Mouse (Mus musculus) erythroblast, embryonic 14.5 days (primary cell): ENCODE measurements around the gene Tmem273.

ENCODE experiments used
- GATA1 ChIP-seq: IDR thresholded peaks from 2 replicates; pipeline ENCODE4 v1.6.1; 2012; ENCODE audit warnings: low read length, inconsistent platforms, mixed read lengths
- TAL1 ChIP-seq: IDR thresholded peaks from 3 replicates; pipeline ENCODE4 v1.6.1; 2012; ENCODE audit warnings: low read length, inconsistent platforms, mixed read lengths

DNA sequence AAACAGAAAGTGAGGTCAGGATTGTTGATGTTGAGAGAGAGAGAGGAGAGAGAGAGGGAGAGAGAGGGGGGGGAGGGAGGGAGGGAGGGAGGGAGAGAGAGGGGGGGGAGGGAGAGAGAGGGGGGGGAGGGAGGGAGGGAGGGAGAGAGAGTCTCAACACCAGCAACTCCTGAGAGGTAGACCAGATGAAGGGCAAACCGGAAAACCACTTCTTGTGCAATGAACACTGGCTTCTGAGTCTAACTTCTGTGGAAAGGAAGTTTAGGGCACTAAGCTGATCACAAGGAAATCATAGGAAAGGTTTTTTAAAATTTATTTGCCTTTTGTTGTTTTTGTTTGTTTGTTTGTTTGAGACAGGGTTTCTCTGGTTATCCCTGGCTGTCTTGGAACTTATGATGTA, 23.6 kb upstream of the Tmem273 start:
- TF ChIP-seq GATA1 (no peak), TAL1 (no peak)
